Mouse (Mus musculus) hindbrain, postnatal 0 days (tissue): ENCODE results near the gene Snai1. TPM values are rescaled to one million over a fixed set of nuclear protein-coding genes. Genes with fewer than 3 reads are reported as not detected.

Source experiments
- ATAC-seq: fragments of 200-750 bp; cut with Nextera tagmentation; 2 replicates; pipeline ENCODE4 v1.8.0; 2017; ENCODE audit warnings: mild to moderate bottlenecking, moderate TSS enrichment, moderate library complexity
- DNase-seq: peaks from one replicate; pipeline ENCODE4 v3.0.0-alpha.2; 2015; ENCODE audit warnings: low spot score
- H3K27ac ChIP-seq: fragments of 300-500 bp; sonication (generic); 2 replicates; pipeline ENCODE4 v1.5.1; 2014; ENCODE audit warnings: mild to moderate bottlenecking
- H3K27me3 ChIP-seq: fragments of 300-500 bp; sonication (generic); 2 replicates; pipeline ENCODE4 v1.6.1; 2014; ENCODE audit warnings: low read length, mixed read lengths; ENCODE audit not compliant: insufficient read depth
- H3K36me3 ChIP-seq: fragments of 300-500 bp; sonication (generic); 2 replicates; pipeline ENCODE4 v1.6.1; 2014; ENCODE audit warnings: low read length, mixed read lengths; ENCODE audit not compliant: insufficient read depth
- H3K4me1 ChIP-seq: fragments of 300-500 bp; sonication (generic); 2 replicates; pipeline ENCODE4 v1.6.1; 2014; ENCODE audit warnings: antibody characterized with exemption, low read length, mixed read lengths; ENCODE audit not compliant: insufficient read depth
- H3K4me2 ChIP-seq: fragments of 300-500 bp; sonication (generic); 2 replicates; pipeline ENCODE4 v1.6.1; 2014; ENCODE audit warnings: low read depth, mild to moderate bottlenecking, low read length, moderate library complexity, mixed read lengths
- H3K4me3 ChIP-seq: fragments of 300-500 bp; sonication (generic); 2 replicates; pipeline ENCODE4 v1.5.1; 2014; ENCODE audit warnings: low read length
- H3K9ac ChIP-seq: fragments of 300-500 bp; sonication (generic); replicated peaks from 2 replicates; pipeline ENCODE4 v1.6.1; 2014; ENCODE audit warnings: mild to moderate bottlenecking, low read length, moderate library complexity, mixed read lengths
- H3K9me3 ChIP-seq: fragments of 300-500 bp; sonication (generic); 2 replicates; pipeline ENCODE4 v1.6.1; 2016; ENCODE audit warnings: low read length, mixed read lengths
- CTCF ChIP-seq: IDR thresholded peaks from 2 replicates; pipeline ENCODE4 v1.5.1; 2016; ENCODE audit warnings: antibody characterized with exemption, control low read depth, low read depth
- WGBS: fragments of 180-500 bp; shearing (Covaris S2); extraction: QIAGEN DNeasy Blood & Tissue Kit; methylation state at CpG from one replicate; pipeline ENCODE4 v1.1.7; 2014; 5-methylcytosine and 5-hydroxymethylcytosine counted together
- polyA plus RNA-seq: library from polyadenylated mRNA; unstranded; fragments of >200 nt; fragmentation: Nextera tagmentation; extraction: Ambion mirVana; gene quantifications from 2 replicates; pipeline ENCODE4 v1.2.1, GENCODE M21; 2015
- total RNA-seq: library from RNA; depleted of rRNA; stranded (reverse); fragments of >200 nt; gene quantifications from 2 replicates; pipeline ENCODE4 v1.2.3, GENCODE M21; 2014

Gene Snai1
- total and polyA plus RNA-seq, 2 experiments from 2014 or later = 1.2 to 4.3 TPM

DNA sequence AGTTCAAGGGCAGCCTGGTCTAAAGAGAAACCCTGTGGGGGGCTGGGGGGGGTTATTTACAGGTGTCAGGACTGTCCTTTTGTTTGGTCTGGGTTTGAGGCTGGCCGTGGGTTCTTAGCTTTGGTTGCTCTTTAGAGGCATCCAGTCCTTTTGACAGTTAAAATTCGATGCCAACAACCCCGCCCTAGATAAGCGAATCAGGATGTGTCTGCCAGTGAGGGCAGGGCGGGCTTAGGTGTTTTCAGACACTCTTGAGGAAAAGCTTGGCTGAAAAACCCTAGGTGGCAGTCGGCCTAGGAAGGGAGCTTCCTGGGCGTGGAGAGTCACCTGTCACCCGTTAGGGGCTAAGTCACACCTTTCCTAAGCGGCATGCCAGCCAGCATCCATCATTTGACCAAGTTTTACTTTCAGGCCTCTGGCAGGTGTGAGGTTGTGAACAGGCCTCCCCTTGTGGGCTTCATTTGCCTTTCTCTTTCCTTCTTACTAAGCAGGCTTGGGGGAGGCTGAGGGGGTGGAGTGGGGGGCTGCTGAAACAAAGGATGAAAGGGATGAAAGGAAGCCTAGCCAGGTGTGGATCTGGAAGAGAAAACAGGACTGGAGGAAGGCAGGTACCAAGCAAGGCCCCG lies 1.6 kb upstream of the Snai1 start:
- no peak overlapping the region for H3K4me3 ChIP-seq
- H3K4me2 ChIP-seq = no peak overlapping the region
- no peaks in the 10 kb centered on the region for H3K9me3 ChIP-seq
- H3K9ac ChIP-seq = no peak overlapping the region
- peaks cover 19% of the 10 kb centered on the region; the same call in 1 of the 2 replicates for H3K27me3 ChIP-seq
- 0 out of 2 replicates have a peak, but pooled peaks cover 4% of the 10 kb centered on the region for H3K4me1 ChIP-seq
- ATAC-seq (no peak), DNase-seq (no peak)
- 49% methylated on average over 10 of the region's 10 CpGs for WGBS
- TF ChIP-seq CTCF = no peak
- H3K36me3 ChIP-seq = no peaks in the 10 kb centered on the region
- H3K27ac ChIP-seq = no peak overlapping the region

DNA sequence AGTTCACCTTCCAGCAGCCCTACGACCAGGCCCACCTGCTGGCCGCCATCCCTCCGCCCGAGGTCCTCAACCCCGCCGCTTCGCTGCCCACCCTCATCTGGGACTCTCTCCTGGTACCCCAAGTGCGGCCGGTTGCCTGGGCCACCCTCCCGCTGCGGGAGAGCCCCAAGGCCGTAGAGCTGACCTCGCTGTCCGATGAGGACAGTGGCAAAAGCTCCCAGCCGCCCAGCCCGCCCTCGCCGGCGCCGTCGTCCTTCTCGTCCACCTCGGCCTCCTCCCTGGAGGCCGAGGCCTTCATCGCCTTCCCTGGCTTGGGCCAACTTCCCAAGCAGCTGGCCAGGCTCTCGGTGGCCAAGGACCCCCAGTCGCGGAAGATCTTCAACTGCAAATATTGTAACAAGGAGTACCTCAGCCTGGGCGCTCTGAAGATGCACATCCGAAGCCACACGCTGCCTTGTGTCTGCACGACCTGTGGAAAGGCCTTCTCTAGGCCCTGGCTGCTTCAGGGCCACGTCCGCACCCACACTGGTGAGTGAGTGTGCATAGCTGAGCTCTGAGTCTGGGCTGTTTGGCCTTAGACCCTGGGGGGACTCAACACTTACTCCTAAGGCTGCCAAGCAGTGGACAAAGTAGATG lies 794 bp downstream of the Snai1 start:
- Histone ChIP-seq H3K4me1 (0 out of 2 replicates have a peak, but pooled peaks cover 4% of the 10 kb centered on the region), H3K4me3 (peak overlapping the region; percentile 38), H3K9ac (no peak overlapping the region; the same call in 1 of the 2 replicates), H3K27me3 (peaks cover 19% of the 10 kb centered on the region; the same call in 1 of the 2 replicates), H3K27ac (0 out of 2 replicates have a peak overlapping the region, but pooled peaks have one; percentile 16), H3K9me3 (no peaks in the 10 kb centered on the region), H3K36me3 (no peaks in the 10 kb centered on the region), H3K4me2 (peak overlapping the region; percentile 71)
- no peak for TF ChIP-seq CTCF
- DNase-seq (no peak), ATAC-seq (no peak)
- 37% methylated on average over 30 of the region's 34 CpGs for WGBS

DNA sequence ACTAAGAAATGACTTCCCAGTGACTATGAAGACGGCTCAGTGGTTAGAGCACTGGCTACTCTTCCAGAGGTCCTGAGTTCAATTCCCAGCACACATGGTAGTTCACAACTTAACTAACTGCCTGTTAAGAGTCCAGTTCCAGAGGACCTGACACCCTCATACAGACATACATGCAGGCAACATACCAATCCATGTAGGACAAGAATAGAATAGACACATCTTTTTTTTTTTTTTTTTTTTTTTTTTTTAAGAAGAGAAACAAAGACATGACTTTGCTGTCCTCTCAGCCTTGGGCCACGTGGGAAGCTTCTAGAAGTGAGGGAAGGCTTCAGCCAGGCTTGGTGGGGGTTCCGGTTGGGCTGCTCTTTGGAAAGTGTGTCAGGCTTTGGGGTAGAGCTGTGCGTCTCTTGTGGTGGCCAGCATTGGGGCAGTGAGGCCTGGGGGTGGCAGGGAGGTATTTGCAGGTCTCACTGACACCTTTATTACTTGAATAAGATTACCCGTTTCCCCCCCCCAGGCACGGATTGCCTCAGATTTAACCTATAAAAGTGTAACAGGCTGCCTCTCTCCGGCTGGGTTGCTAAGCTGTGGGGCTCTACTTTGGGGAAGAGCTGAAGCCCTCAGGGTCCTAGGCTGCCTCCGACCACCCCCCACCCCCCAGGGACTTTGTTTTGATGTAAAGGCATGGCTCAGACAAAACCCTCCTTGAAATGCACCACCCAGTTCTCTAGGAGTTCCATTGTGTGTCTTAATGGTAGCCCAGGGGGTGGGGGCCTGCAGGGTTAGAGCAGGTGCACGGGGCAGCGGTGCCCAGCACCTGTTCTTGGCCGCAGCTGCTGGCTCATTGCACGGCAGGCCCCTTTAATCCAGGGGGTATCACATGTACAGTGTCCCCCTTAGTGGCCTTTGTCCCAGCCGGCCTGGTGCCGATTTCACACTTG lies 1.8 kb downstream of the Snai1 start:
- DNase-seq (no peak), ATAC-seq (no peak)
- WGBS = 36% methylated on average over 14 of the region's 14 CpGs
- H3K4me2 ChIP-seq = peak overlapping the region; percentile 71
- H3K27me3 ChIP-seq = peaks cover 19% of the 10 kb centered on the region; the same call in 1 of the 2 replicates
- 0 out of 2 replicates have a peak overlapping the region, but pooled peaks have one; percentile 17 for H3K9ac ChIP-seq
- H3K27ac ChIP-seq = no peak overlapping the region
- no peaks in the 10 kb centered on the region for H3K9me3 ChIP-seq
- no peaks in the 10 kb centered on the region for H3K36me3 ChIP-seq
- peak overlapping the region; percentile 6; the same call in 1 of the 2 replicates for H3K4me3 ChIP-seq
- TF ChIP-seq CTCF = no peak
- 0 out of 2 replicates have a peak, but pooled peaks cover 4% of the 10 kb centered on the region for H3K4me1 ChIP-seq

GRCm38 (mm10) chr2:167540477-167541110 lies 2.6 kb downstream of the Snai1 start:
- Histone ChIP-seq H3K4me2 (peak overlapping the region; percentile 35), H3K4me3 (peak overlapping the region; percentile 2; the same call in 1 of the 2 replicates), H3K36me3 (no peaks in the 10 kb centered on the region), H3K9me3 (no peaks in the 10 kb centered on the region), H3K27me3 (peaks cover 13% of the 10 kb centered on the region; the same call in 1 of the 2 replicates), H3K9ac (no peak overlapping the region), H3K4me1 (0 out of 2 replicates have a peak, but pooled peaks cover 4% of the 10 kb centered on the region), H3K27ac (no peak overlapping the region)
- DNase-seq (no peak), ATAC-seq (no peak)
- no peak for TF ChIP-seq CTCF
- 24% methylated on average over 12 of the region's 12 CpGs for WGBS

- H3K4me2 ChIP-seq = peak overlapping the region; percentile 35; the same call in 1 of the 2 replicates
Measured at GRCm38 (mm10) chr2:167541324-167541723, 3.3 kb downstream of the Snai1 start.

DNA sequence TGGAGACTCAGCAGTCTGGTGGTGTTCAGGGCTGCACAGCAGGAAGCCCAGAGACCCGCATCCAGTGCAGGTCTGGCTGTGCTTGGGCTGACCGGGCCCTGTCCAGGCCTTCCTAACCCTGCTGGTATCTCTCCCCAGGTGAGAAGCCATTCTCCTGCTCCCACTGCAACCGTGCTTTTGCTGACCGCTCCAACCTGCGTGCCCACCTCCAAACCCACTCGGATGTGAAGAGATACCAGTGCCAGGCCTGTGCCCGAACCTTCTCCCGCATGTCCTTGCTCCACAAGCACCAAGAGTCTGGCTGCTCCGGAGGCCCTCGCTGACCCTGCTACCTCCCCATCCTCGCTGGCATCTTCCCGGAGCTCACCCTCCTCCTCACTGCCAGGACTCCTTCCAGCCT lies 3.8 kb downstream of the Snai1 start:
- no peak for DNase-seq
- ATAC-seq = no peak
- no peak overlapping the region for H3K4me3 ChIP-seq
- no peak overlapping the region for H3K27ac ChIP-seq
- H3K27me3 ChIP-seq = peaks cover 13% of the 10 kb centered on the region; the same call in 1 of the 2 replicates
- no peaks in the 10 kb centered on the region for H3K36me3 ChIP-seq
- H3K9ac ChIP-seq = no peak overlapping the region
- TF ChIP-seq CTCF = no peak
- 70% methylated on average over 12 of the region's 12 CpGs for WGBS
- H3K9me3 ChIP-seq = no peaks in the 10 kb centered on the region
- H3K4me1 ChIP-seq = 0 out of 2 replicates have a peak, but pooled peaks cover 4% of the 10 kb centered on the region
- H3K4me2 ChIP-seq = no peak overlapping the region

More at GRCm38 (mm10) chr2:167541324-167541723, 3.3 kb downstream of the Snai1 start:
- TF ChIP-seq CTCF = no peak
- no peaks in the 10 kb centered on the region for H3K36me3 ChIP-seq
- no peak overlapping the region for H3K9ac ChIP-seq
- H3K4me3 ChIP-seq = no peak overlapping the region
- 21% methylated on average over 6 of the region's 6 CpGs for WGBS
- H3K9me3 ChIP-seq = no peaks in the 10 kb centered on the region
- no peak for ATAC-seq
- peaks cover 13% of the 10 kb centered on the region; the same call in 1 of the 2 replicates for H3K27me3 ChIP-seq
- no peak for DNase-seq
- H3K27ac ChIP-seq = no peak overlapping the region
- 0 out of 2 replicates have a peak, but pooled peaks cover 4% of the 10 kb centered on the region for H3K4me1 ChIP-seq
